Mouse (Mus musculus): ENCODE data around the gene Ccnl2. TPM values are rescaled to one million over a fixed set of nuclear protein-coding genes. Genes with fewer than 3 reads are reported as not detected.

Ccnl2 gene
- polyA plus RNA-seq, 1 experiment from 2014 or later, result 55.5 TPM

DNA sequence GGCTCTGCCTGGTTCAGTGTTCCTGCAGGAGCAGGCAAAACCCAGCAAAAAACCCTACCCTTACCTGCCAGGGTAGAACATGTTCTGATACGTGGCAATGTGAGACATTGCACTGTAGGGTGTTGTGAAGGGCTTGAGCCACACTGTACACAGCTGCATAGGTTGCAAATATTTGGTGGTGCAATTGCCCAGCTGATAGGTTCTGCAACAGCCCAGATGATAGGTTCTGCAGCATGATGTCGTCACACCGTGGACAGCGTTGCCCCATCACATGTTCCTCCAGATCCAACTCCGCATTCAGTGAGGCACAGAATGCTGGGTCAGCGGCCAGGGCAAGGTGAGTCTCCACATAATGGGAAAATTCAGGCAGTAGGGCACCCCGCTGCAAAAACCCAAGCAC, 49.5 kb downstream of the Ccnl2 start:
- CTCF ChIA-PET, result no interaction called here

DNA sequence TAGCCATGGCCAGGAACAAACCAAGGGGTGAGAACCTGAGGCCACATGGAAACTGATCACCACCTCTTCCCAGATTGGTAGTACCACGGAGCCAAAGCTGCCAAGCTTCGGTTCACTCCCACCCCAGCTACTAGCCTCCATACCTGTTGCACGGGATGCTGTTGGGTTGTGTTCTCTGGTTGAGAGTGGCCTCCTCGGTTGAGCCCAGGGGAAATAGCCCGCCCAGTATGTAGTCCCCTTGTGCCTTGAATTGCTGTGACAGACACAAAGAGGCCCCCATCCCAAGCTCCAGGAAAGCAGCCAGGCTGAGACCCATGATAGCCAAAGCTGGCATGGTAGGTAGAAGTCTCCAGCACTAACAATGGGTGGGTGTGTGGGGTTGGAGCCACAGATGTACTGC, 50.7 kb downstream of the Ccnl2 start, which contains the start of gene Tas1r3:
Tas1r3 (minus strand) TSS at position 362 of the 400 bp plus-strand sequence.
- ATAC-seq (no peak), DNase-seq (ENCODE audit: low read depth, low spot score) (no peak)
- ChIA-PET POLR2A (interaction anchor here (1.6 to 1.8 kb wide), 2 partner anchors 11 to 31 kb away, joined by 4 to 7 read pairs; no protein-coding TSS in a partner anchor), CTCF (interaction anchor here (1.8 kb wide), 1 partner anchor 11 kb away, joined by 5 read pairs; no protein-coding TSS in a partner anchor)
- TF ChIP-seq CTCF (IDR thresholded peaks at IDR 0.05), result no peak
- in situ Hi-C loops (cut with MboI; ENCODE audit: low pct_unique_long_range_greater_than_20kb), result no loop called here
- no peaks in the 10 kb centered on the region for H3K27me3 ChIP-seq

More for the DNA sequence above, 49.5 kb downstream of the Ccnl2 start:
- POLR2A ChIA-PET, result interaction anchor here (0.8 kb wide), 1 partner anchor 14 kb away, joined by 3 read pairs; the partner anchor contains the start of gene Dvl1
- ATAC-seq (no peak), DNase-seq (ENCODE audit: low read depth, low spot score) (no peak)
- in situ Hi-C loops (cut with MboI; ENCODE audit: low pct_unique_long_range_greater_than_20kb), result no loop called here
- no peaks in the 10 kb centered on the region for H3K27me3 ChIP-seq
- no peak for TF ChIP-seq CTCF (IDR thresholded peaks at IDR 0.05)

DNA sequence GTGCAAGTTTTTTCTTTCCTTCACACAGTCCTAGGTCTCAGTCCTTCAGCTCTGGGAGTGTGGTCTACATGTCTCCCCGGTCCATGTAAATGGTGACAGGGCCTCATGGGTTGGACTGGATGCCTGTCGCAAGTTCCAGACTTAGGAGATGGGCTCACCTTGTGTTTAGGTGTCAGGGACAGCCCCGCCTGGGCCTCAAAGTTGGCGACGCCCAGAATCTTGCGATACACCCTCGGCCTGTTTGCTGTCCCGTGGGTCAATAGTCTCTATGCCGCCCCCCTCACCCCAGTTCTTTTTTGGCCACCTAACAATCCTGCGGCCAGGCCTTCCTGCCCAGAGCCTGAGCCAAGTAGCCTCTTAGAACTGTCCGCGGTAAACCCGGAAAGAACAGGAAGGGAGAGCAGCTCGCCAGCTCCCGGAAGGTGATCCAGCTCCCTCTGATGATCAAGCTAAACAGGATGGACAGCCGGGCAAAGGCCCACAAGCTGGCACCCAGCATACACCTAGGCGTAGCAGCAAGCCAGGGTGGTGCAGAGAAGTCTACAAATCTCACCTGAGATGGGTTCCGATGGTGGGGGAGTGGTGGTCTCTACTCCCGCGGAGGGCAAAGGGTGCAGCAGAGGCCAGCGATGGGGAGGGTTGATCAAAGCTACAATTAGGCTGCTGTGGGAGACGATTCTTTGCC, 56.5 kb downstream of the Ccnl2 start:
- in situ Hi-C loops (cut with MboI; ENCODE audit: low pct_unique_long_range_greater_than_20kb), result loop anchor here (5.0 kb wide), 1 partner anchor 36 kb away; the partner anchor contains the start of gene Aurkaip1
- ATAC-seq (peak; percentile 55), DNase-seq (ENCODE audit: low read depth, low spot score) (no peak)
- POLR2A ChIA-PET, result interaction anchor here (1.3 kb wide), 1 partner anchor 37 kb away, joined by 4 read pairs; the partner anchor contains the start of gene Aurkaip1
- H3K27me3 ChIP-seq, result no peaks in the 10 kb centered on the region
- no peak for TF ChIP-seq CTCF (IDR thresholded peaks at IDR 0.05)
- CTCF ChIA-PET, result interaction anchor here (1.0 kb wide), 1 partner anchor 37 kb away, joined by 3 read pairs; no protein-coding TSS in a partner anchor

DNA sequence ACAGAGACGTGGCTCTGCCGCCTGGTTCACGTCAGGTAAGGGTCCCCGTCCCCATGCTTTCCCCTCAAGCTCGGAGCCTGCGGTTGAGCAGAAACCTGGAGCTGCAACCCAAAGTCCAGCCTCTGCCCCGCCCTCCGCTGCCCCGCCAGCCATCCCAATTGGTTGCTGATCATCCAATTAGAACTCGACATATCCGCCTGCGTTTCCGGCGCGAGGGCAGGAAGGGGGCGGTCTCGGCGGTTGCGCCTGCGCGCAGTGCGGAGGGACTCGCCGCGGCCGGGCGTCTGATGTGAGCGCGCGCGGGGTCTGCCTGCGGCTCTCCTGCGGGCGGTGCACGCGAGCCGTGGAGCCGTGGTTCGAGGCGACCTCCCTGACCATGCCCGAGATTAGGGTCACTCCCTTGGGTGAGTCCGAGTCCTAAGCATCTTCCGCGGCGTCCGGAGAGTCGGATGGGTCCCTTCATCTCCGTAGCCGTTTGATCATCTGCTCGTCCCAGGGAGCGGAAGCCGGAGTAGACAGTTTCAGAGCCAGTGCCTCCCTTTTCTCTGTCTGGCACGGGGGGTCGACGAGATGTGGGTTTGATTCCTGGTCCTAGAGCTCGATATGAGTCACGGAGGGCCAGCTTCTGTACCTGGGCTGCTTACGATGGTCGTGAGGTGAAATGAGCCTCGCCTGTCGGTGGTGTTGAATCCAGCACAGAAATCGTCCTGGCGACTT, 57.2 kb downstream of the Ccnl2 start, which contains the start of the genes Cptp and Ints11:
Cptp (minus strand) TSS at position 124 of the 717 bp plus-strand sequence.
Ints11 (plus strand) TSS at position 230 of the 717 bp plus-strand sequence.
- ChIA-PET CTCF (interaction anchor here (1.0 kb wide), 1 partner anchor 38 kb away, joined by 3 read pairs; no protein-coding TSS in a partner anchor), POLR2A (interaction anchor here (1.3 kb wide), 1 partner anchor 38 kb away, joined by 4 read pairs; the partner anchor contains the start of gene Aurkaip1)
- no peak for TF ChIP-seq CTCF (IDR thresholded peaks at IDR 0.05)
- ATAC-seq, result peak; percentile 86
- peak; percentile 34 for DNase-seq (ENCODE audit: low read depth, low spot score)
- H3K27me3 ChIP-seq, result no peaks in the 10 kb centered on the region
- in situ Hi-C loops (cut with MboI; ENCODE audit: low pct_unique_long_range_greater_than_20kb), result loop anchor here (5.0 kb wide), 1 partner anchor 37 kb away; the partner anchor contains the start of gene Aurkaip1

- no peak for TF ChIP-seq CTCF (IDR thresholded peaks at IDR 0.05)
- in situ Hi-C loops (cut with MboI; ENCODE audit: low pct_unique_long_range_greater_than_20kb), result no loop called here
- no peaks in the 10 kb centered on the region for H3K27me3 ChIP-seq
- POLR2A ChIA-PET, result no interaction called here
- CTCF ChIA-PET, result no interaction called here
- no peak for ATAC-seq
- DNase-seq (ENCODE audit: low read depth, low spot score), result no peak
Measured at GRCm38 (mm10) chr4:155871404-155871803, 59.1 kb downstream of the Ccnl2 start.

Other genes starting within 250 kb of the Ccnl2 start
- 4.0 TPM for gene Slc35e2, start 211.1 kb upstream of the Ccnl2 start, polyA plus RNA-seq (2021)
- gene Cdk11b, start 187.6 kb upstream of the Ccnl2 start, polyA plus RNA-seq (2021), result 57.8 TPM
- not detected for gene Gm10563, start 167.1 kb upstream of the Ccnl2 start, polyA plus RNA-seq (2021)
- gene Mmp23, start 159.1 kb upstream of the Ccnl2 start, polyA plus RNA-seq (2021), result 4.1 TPM
- gene Mib2, start 143.3 kb upstream of the Ccnl2 start, polyA plus RNA-seq (2021), result 39.5 TPM
- 7.3 TPM for gene Fndc10, start 118.1 kb upstream of the Ccnl2 start, polyA plus RNA-seq (2021)
- 81.8 TPM for gene Ssu72, start 107.7 kb upstream of the Ccnl2 start, polyA plus RNA-seq (2021)
- gene Tmem240, start 77.7 kb upstream of the Ccnl2 start, polyA plus RNA-seq (2021), result 1.4 TPM
- 53.3 TPM for gene Atad3a, start 51.4 kb upstream of the Ccnl2 start, polyA plus RNA-seq (2021)
- gene Vwa1, start 37.8 kb upstream of the Ccnl2 start, polyA plus RNA-seq (2021), result 0.47 TPM
- gene Tmem88b, start 26.6 kb upstream of the Ccnl2 start, polyA plus RNA-seq (2021), result 0.05 TPM
- not detected for gene Ankrd65, start 22.1 kb upstream of the Ccnl2 start, polyA plus RNA-seq (2021)
- gene Mrpl20, start 9.6 kb upstream of the Ccnl2 start, polyA plus RNA-seq (2021), result 124 TPM
- 127 TPM for gene Aurkaip1, start 18.8 kb downstream of the Ccnl2 start, polyA plus RNA-seq (2021)
- 15.4 TPM for gene Mxra8, start 27.2 kb downstream of the Ccnl2 start, polyA plus RNA-seq (2021)
- 83.6 TPM for gene Dvl1, start 34.9 kb downstream of the Ccnl2 start, polyA plus RNA-seq (2021)
- 1.2 TPM for gene Tas1r3, start 50.9 kb downstream of the Ccnl2 start, polyA plus RNA-seq (2021)
- gene Cptp, start 57.0 kb downstream of the Ccnl2 start, polyA plus RNA-seq (2021), result 15.4 TPM
- gene Ints11, start 57.1 kb downstream of the Ccnl2 start, polyA plus RNA-seq (2021), result 37.6 TPM
- 22.4 TPM for gene Pusl1, start 79.3 kb downstream of the Ccnl2 start, polyA plus RNA-seq (2021)
- gene Acap3, start 79.3 kb downstream of the Ccnl2 start, polyA plus RNA-seq (2021), result 16.7 TPM
- 60.1 TPM for gene Ube2j2, start 131.3 kb downstream of the Ccnl2 start, polyA plus RNA-seq (2021)
- gene C1qtnf12, start 149.8 kb downstream of the Ccnl2 start, polyA plus RNA-seq (2021), result 0.59 TPM
- 6.2 TPM for gene B3galt6, start 180.2 kb downstream of the Ccnl2 start, polyA plus RNA-seq (2021)
- 167 TPM for gene Sdf4, start 180.4 kb downstream of the Ccnl2 start, polyA plus RNA-seq (2021)
- gene Tnfrsf4, start 201.4 kb downstream of the Ccnl2 start, polyA plus RNA-seq (2021), result 0.36 TPM
- gene Tnfrsf18, start 213.7 kb downstream of the Ccnl2 start, polyA plus RNA-seq (2021), result 1.0 TPM
- 3.7 TPM for gene Ttll10, start 246.9 kb downstream of the Ccnl2 start, polyA plus RNA-seq (2021)

Data from Patski (cell line).